Mouse (Mus musculus) bone marrow macrophage, adult 2 months (primary cell): ENCODE results near the gene Ust. TPM values are rescaled to one million over a fixed set of nuclear protein-coding genes. Genes with fewer than 3 reads are reported as not detected.

ENCODE experiments used
- H3K27ac ChIP-seq: 2 replicates; pipeline ENCODE4 v1.5.1; 2012; ENCODE audit warnings: low read depth, low read length; ENCODE audit not compliant: insufficient read depth
- H3K4me1 ChIP-seq: 2 replicates; pipeline ENCODE4 v1.6.1; 2012; ENCODE audit warnings: low read length; ENCODE audit not compliant: control insufficient read depth, insufficient read depth
- H3K4me3 ChIP-seq: 2 replicates; pipeline ENCODE4 v1.5.1; 2012; ENCODE audit warnings: mild to moderate bottlenecking, low read length, moderate library complexity; ENCODE audit not compliant: insufficient read depth
- CTCF ChIP-seq: IDR thresholded peaks from 2 replicates; pipeline ENCODE4 v1.5.1; 2012; ENCODE audit warnings: low read depth, mild to moderate bottlenecking, low read length, moderate library complexity
- POLR2A ChIP-seq: IDR thresholded peaks from 2 replicates; pipeline ENCODE4 v1.6.1; 2012; ENCODE audit warnings: mild to moderate bottlenecking, low read depth, low read length, borderline replicate concordance
- polyA plus RNA-seq: library from polyadenylated mRNA; stranded (reverse); fragments of >200 nt; gene quantifications from 2 replicates; pipeline ENCODE4 v1.2.4, GENCODE M21; 2012; ENCODE audit not compliant: missing spikeins, insufficient read depth, insufficient read length

The Ust gene
- polyA plus RNA-seq, 1 experiment, result 3.9 TPM

- peaks cover 25% of the 10 kb centered on the region for H3K4me1 ChIP-seq
These were observed 281.6 kb downstream of the Ust start for GRCm38 (mm10) chr10:8236780-8237571.

GRCm38 (mm10) chr10:8233148-8233901 lies 285.3 kb downstream of the Ust start:
- no peak overlapping the region for H3K4me3 ChIP-seq
- H3K4me1 ChIP-seq, result peaks cover 15% of the 10 kb centered on the region
- TF ChIP-seq CTCF (no peak), POLR2A (no peak)
- H3K27ac ChIP-seq, result no peak overlapping the region

More at GRCm38 (mm10) chr10:8236780-8237571, 281.6 kb downstream of the Ust start:
- H3K4me3 ChIP-seq, result no peak overlapping the region
- no peak overlapping the region for H3K27ac ChIP-seq
- no peak for TF ChIP-seq CTCF
- TF ChIP-seq POLR2A, result no peak

GRCm38 (mm10) chr10:8232535-8232934 lies 286.1 kb downstream of the Ust start:
- Histone ChIP-seq H3K27ac (no peak overlapping the region), H3K4me1 (peaks cover 7% of the 10 kb centered on the region), H3K4me3 (no peak overlapping the region)
- TF ChIP-seq POLR2A, result no peak
- TF ChIP-seq CTCF, result no peak

DNA sequence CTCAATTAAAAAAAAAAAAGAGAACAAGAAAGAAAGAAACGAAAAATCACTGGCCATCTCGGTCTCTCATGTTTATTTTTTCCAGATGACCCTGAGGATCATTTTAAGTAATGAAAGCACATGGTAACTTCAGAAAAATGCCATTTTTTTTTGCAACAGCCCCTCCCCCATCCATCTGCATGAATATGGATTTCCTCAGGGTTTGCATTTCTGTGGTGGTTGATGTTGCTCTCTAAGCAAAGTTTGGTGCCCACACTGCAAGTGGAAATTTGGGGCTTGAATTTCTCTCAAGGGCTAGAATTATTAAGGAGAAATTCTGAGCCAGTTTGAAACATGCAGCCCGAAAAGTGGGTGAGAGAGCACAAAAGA lies 290.3 kb downstream of the Ust start:
- no peak overlapping the region for H3K27ac ChIP-seq
- H3K4me3 ChIP-seq, result no peak overlapping the region
- TF ChIP-seq POLR2A (no peak), CTCF (no peak)
- H3K4me1 ChIP-seq, result peaks cover 4% of the 10 kb centered on the region; the same call in 1 of the 2 replicates

DNA sequence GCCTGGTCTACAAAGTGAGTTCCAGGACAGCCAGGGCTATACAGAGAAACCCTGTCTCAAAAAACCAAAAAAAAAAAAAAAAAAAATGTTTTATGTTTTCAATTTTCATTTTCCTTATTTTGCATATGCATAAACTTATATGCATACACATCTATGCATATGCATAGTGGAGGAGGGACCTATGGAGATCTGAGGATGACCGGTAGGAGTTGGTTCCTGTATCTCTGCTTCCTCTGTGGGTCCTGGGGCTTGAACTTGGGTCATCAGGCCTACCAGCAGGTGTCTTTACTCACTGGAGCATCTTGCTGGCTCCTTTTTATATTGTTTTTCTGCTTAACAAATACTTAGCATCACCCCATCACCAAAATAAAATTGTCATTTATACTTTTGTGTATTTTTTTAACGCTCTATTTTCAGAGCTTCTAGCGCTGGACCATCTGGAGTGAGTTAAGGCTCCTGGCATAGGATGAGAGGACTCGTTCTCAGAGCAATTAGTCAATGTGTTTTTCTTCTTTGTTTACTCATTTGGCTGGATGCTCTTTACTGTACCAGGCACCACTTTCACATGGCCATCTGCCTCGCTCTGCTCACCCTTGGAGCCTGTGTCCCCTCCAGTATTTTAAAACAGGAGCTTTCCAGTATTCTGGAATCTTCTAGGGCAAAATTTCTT lies 290.8 kb downstream of the Ust start:
- peaks cover 4% of the 10 kb centered on the region; the same call in 1 of the 2 replicates for H3K4me1 ChIP-seq
- no peak for TF ChIP-seq POLR2A
- TF ChIP-seq CTCF, result no peak
- H3K4me3 ChIP-seq, result no peak overlapping the region
- H3K27ac ChIP-seq, result no peak overlapping the region

- TF ChIP-seq CTCF (no peak), POLR2A (no peak)
These were observed 292.0 kb downstream of the Ust start for GRCm38 (mm10) chr10:8226650-8227049.

GRCm38 (mm10) chr10:8224641-8225040 lies 294.0 kb downstream of the Ust start:
- Histone ChIP-seq H3K4me1 (no peaks in the 10 kb centered on the region), H3K27ac (no peak overlapping the region), H3K4me3 (no peak overlapping the region)
- TF ChIP-seq CTCF (no peak), POLR2A (no peak)

More at GRCm38 (mm10) chr10:8226650-8227049, 292.0 kb downstream of the Ust start:
- H3K4me1 ChIP-seq, result peaks cover 4% of the 10 kb centered on the region; the same call in 1 of the 2 replicates
- no peak overlapping the region for H3K27ac ChIP-seq
- H3K4me3 ChIP-seq, result no peak overlapping the region

GRCm38 (mm10) chr10:8224046-8224445 lies 294.6 kb downstream of the Ust start:
- no peak overlapping the region for H3K27ac ChIP-seq
- H3K4me1 ChIP-seq, result no peaks in the 10 kb centered on the region
- TF ChIP-seq POLR2A, result no peak
- no peak for TF ChIP-seq CTCF
- no peak overlapping the region for H3K4me3 ChIP-seq

- Histone ChIP-seq H3K4me3 (no peak overlapping the region), H3K4me1 (0 out of 2 replicates have a peak, but pooled peaks cover 3% of the 10 kb centered on the region), H3K27ac (no peak overlapping the region)
- TF ChIP-seq CTCF, result no peak
- no peak for TF ChIP-seq POLR2A
These were observed 301.7 kb downstream of the Ust start for GRCm38 (mm10) chr10:8216946-8217345.

DNA sequence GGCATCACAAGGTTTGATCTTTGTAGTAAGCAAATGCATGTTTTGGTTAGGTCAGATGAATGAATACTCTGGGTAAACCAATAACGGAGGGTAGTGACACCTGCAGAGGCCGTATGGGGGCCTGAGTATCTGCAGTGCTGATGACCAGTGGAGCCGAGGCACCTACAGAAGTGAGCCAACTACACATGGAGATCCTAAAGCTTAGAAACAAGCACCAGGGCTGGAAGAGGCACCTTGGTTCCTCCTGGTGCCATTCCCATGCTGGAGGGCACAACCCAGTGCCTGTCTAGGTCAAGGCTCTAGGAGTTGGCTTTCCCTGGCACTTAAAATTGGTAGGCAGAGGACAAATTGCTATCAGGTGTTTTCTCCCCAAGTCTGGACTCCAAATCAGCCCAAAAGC lies 303.4 kb downstream of the Ust start:
- TF ChIP-seq POLR2A (no peak), CTCF (no peak)
- H3K4me3 ChIP-seq, result no peak overlapping the region
- H3K4me1 ChIP-seq, result 0 out of 2 replicates have a peak, but pooled peaks cover 3% of the 10 kb centered on the region

More for the DNA sequence above, 303.4 kb downstream of the Ust start:
- no peak overlapping the region for H3K27ac ChIP-seq
